Mouse (Mus musculus): Measurements from ENCODE around the gene Dcaf1.
A peak's percentile ranks its signal among the peaks of the same experiment; 100 is the strongest.

DNA sequence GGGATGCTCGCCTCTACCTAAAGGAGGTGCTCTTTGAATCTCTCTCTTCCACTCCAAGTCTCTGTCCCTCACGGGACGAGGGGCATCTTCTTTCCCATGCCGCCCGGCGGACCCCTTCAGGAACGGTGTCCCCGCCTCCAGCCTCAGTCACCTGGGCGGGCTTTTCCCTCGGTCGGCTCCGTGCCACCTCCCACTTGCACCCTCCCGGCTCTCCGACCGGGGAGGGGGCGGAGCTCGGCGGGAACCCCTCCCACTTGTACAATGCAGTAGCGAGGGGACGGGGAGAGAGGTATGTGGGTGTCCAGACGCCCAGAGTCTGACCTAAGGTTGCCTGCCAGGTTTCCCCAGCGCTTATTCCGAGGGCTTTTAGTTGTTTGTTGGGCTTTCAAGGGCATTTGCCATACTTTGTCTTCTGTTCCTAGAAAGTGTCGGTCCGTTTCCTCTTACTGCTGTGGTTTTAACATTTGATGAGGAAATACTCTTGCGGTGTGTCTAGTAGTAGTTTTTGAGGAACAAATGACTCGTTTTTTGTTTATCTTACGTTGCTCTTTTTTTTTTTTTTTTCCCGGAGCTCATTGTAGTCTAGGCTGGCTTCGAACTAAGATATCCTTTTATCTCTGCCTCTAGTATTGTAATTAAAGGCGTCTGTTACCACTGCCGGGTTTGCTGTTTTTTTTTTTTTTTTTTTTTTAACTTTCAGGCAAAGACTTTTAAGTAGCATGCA is 869 bp downstream of the Dcaf1 start:
- TF ChIP-seq CTCF (IDR thresholded peaks at IDR 0.05; ENCODE audit: extremely low read depth, insufficient read length, insufficient replicate concordance, low read depth, low read length) (no peak), POLR2A (IDR thresholded peaks at IDR 0.05; ENCODE audit: low read depth, low read length) (peak; percentile 19; the same call in 1 of the 2 replicates)

Data from small intestine, adult 2 months (tissue).